In the genomic region with DNA sequence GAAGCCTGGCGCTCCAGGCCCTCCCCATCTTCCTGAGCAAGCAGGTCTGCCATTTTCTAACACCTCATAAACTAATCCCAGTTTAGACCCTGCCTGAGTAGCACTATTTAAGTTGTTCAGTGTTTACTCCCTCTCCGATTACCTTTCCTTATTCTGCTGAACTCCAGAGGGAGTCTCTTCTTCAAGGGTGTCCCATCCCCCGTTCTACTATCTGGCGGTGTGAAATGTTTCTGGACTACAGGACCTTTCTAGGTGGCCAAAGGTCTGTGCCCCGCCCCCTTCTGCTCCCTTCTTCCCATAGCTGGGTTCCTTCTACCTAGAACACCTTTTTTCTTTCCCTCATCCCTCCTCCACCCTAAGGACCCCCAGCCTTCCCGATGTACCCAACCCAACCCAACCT, we compare ENCODE assay signal across 8 mouse cellular contexts. TPM values are rescaled to one million over a fixed set of nuclear protein-coding genes. Genes with fewer than 3 reads are reported as not detected.
A peak's percentile ranks its signal among the peaks of the same experiment; 100 is the strongest.
DNase-seq lines count a peak whose midpoint lies in the region; ATAC-seq and TF ChIP-seq lines count a peak whose summit lies in the region.

No protein-coding gene starts in this region.

- intact Hi-C loops in heart, postnatal 25 days (cut with DNase I): no loop called here

- no peak overlapping the region for H3ac ChIP-seq in myocyte (ENCODE audit: control insufficient read depth, insufficient read length)

- H3K9me3 ChIP-seq in heart, embryonic 16.5 days (replicated peaks; ENCODE audit: control insufficient read depth, low read length): no peaks in the 10 kb centered on the region
- H3K9me3 ChIP-seq in embryonic facial prominence, embryonic 15.5 days (replicated peaks): no peaks in the 10 kb centered on the region
- H3K9me3 ChIP-seq in kidney, embryonic 15.5 days (replicated peaks): no peaks in the 10 kb centered on the region

- peaks cover 7% of the 10 kb centered on the region for H3K4me1 ChIP-seq in heart, embryonic 16.5 days (ENCODE audit: control insufficient read depth, insufficient read depth, low read length)
- H3K4me1 ChIP-seq in embryonic facial prominence, embryonic 15.5 days: peaks cover 44% of the 10 kb centered on the region
- H3K4me1 ChIP-seq in kidney, embryonic 15.5 days: peaks cover 35% of the 10 kb centered on the region

- no peak for TF ChIP-seq POLR2A in myocyte (IDR thresholded peaks at IDR 0.05; ENCODE audit: insufficient read length, low read depth)

- H3K79me2 ChIP-seq in myocyte (ENCODE audit: control insufficient read depth, insufficient read depth): no peaks in the 10 kb centered on the region

- H3K27me3 ChIP-seq in heart, embryonic 16.5 days (ENCODE audit: control insufficient read depth, insufficient read depth, low read length): peaks cover 9% of the 10 kb centered on the region
- peaks cover 28% of the 10 kb centered on the region for H3K27me3 ChIP-seq in embryonic facial prominence, embryonic 15.5 days
- H3K27me3 ChIP-seq in kidney, embryonic 15.5 days: peaks cover 45% of the 10 kb centered on the region
- no peaks in the 10 kb centered on the region for H3K27me3 ChIP-seq in myocyte (ENCODE audit: control insufficient read depth, insufficient read depth, insufficient read length)

- no peaks in the 10 kb centered on the region for H3K36me3 ChIP-seq in heart, embryonic 16.5 days (ENCODE audit: control insufficient read depth, insufficient read depth)
- H3K36me3 ChIP-seq in embryonic facial prominence, embryonic 15.5 days: no peaks in the 10 kb centered on the region
- H3K36me3 ChIP-seq in kidney, embryonic 15.5 days: no peaks in the 10 kb centered on the region
- H3K36me3 ChIP-seq in myocyte (ENCODE audit: control insufficient read depth, insufficient read depth): no peaks in the 10 kb centered on the region

- H3K27ac ChIP-seq in heart, embryonic 16.5 days (ENCODE audit: low read length): no peak overlapping the region
- H3K27ac ChIP-seq in embryonic facial prominence, embryonic 15.5 days (replicated peaks): no peak overlapping the region
- H3K27ac ChIP-seq in kidney, embryonic 15.5 days: no peak overlapping the region

- DNase-seq in heart, postnatal 25 days (ENCODE audit: low spot score): no peak
- no peak for DNase-seq in T-cell, adult 2 months (ENCODE audit: low spot score)
- no peak for DNase-seq in layer of hippocampus, adult 9-11 months

- H3K4me3 ChIP-seq in heart, embryonic 16.5 days (ENCODE audit: low read length): peak overlapping the region; percentile 59
- peak overlapping the region; percentile 54 for H3K4me3 ChIP-seq in embryonic facial prominence, embryonic 15.5 days (replicated peaks)
- H3K4me3 ChIP-seq in kidney, embryonic 15.5 days (replicated peaks): peak overlapping the region; percentile 61
- peak overlapping the region; percentile 55 for H3K4me3 ChIP-seq in myocyte

- peak overlapping the region; percentile 95 for H3K4me2 ChIP-seq in heart, embryonic 16.5 days (ENCODE audit: low read depth, low read length)
- peak overlapping the region; percentile 94 for H3K4me2 ChIP-seq in embryonic facial prominence, embryonic 15.5 days (replicated peaks)
- H3K4me2 ChIP-seq in kidney, embryonic 15.5 days: peak overlapping the region; percentile 100
- H3K4me2 ChIP-seq in myocyte (ENCODE audit: low read depth): peak overlapping the region; percentile 100

- no peak for ATAC-seq in heart, embryonic 16.5 days (replicated peaks; ENCODE audit: extremely low read depth, insufficient read depth, low FRiP score)
- no peak for ATAC-seq in embryonic facial prominence, embryonic 15.5 days (ENCODE audit: insufficient number of reproducible peaks, low FRiP score, low TSS enrichment, low read depth)
- no peak for ATAC-seq in kidney, embryonic 15.5 days (replicated peaks; ENCODE audit: low FRiP score)
- ATAC-seq in granulocyte monocyte progenitor cell, adult 5-6 weeks (replicated peaks; ENCODE audit: poor library complexity, severe bottlenecking): no peak

- 29% methylated on average over 6 of the region's 6 CpGs for WGBS in heart, embryonic 16.5 days
- WGBS in embryonic facial prominence, embryonic 15.5 days: 20% methylated on average over 6 of the region's 6 CpGs
- 14% methylated on average over 6 of the region's 6 CpGs for WGBS in kidney, embryonic 15.5 days

- H3K9ac ChIP-seq in heart, embryonic 16.5 days (ENCODE audit: low read length): no peak overlapping the region
- H3K9ac ChIP-seq in embryonic facial prominence, embryonic 15.5 days: no peak overlapping the region
- peak overlapping the region; percentile 40 for H3K9ac ChIP-seq in kidney, embryonic 15.5 days

TF ChIP-seq in myocyte, 11 proteins besides CTCF, POLR2A, EP300 and RAD21:
- no peak for TF ChIP-seq CEBPB (IDR thresholded peaks at IDR 0.05; ENCODE audit: insufficient read depth, poor library complexity, severe bottlenecking)
- TF ChIP-seq MAX (IDR thresholded peaks at IDR 0.05; ENCODE audit: low read depth): no peak
- no peak for TF ChIP-seq POLR2AphosphoS2 (IDR thresholded peaks at IDR 0.05; ENCODE audit: insufficient read length, low read depth)
- no peak for TF ChIP-seq SRF (IDR thresholded peaks at IDR 0.05; ENCODE audit: control insufficient read depth, insufficient read length, low read depth)
- no peak for TF ChIP-seq MYOG (IDR thresholded peaks at IDR 0.05; ENCODE audit: control insufficient read depth in 1 of 3, insufficient read depth in 1 of 3, insufficient read length in 2 of 3, low read depth in 2 of 3)
- no peak for TF ChIP-seq TCF3 (IDR thresholded peaks at IDR 0.05; ENCODE audit: insufficient read length, low read depth)
- no peak for TF ChIP-seq MYOD1 (IDR thresholded peaks at IDR 0.05; ENCODE audit: control insufficient read depth in 1 of 3, insufficient read length in 2 of 3, low read depth in 2 of 3)
- no peak for TF ChIP-seq USF1 (IDR thresholded peaks at IDR 0.05; ENCODE audit: low read depth)
- no peak for TF ChIP-seq E2F4 (IDR thresholded peaks at IDR 0.05; ENCODE audit: insufficient read depth)
- no peak for TF ChIP-seq TCF12 (IDR thresholded peaks at IDR 0.05; ENCODE audit: insufficient read depth, poor library complexity, severe bottlenecking)
- no peak for TF ChIP-seq REST (IDR thresholded peaks at IDR 0.05; ENCODE audit: insufficient read depth, insufficient read length)

RNA-seq across cellular contexts. Expression of a gene that starts 32.6 kb away (rescaled TPM):
- 17.1 TPM in 2 replicates for polyA plus RNA-seq in heart, embryonic 16.5 days (2015; fragmentation: Nextera tagmentation; extraction: Ambion mirVana)
- 10 to 100 TPM; 26.2 to 37.6 TPM for total RNA-seq in heart, postnatal 25 days (2021)
- 36.1 and 37.6 TPM in 2 replicates for polyA plus RNA-seq in embryonic facial prominence, embryonic 15.5 days (2015; fragmentation: Nextera tagmentation; extraction: Ambion mirVana)
- polyA plus RNA-seq in kidney, embryonic 15.5 days (2015; fragmentation: Nextera tagmentation; extraction: Ambion mirVana): 28.7 and 32.3 TPM in 2 replicates
- 14.7 TPM for polyA plus RNA-seq in myocyte (2012; fragmentation: generic; extraction: Trizol)
- 28.5 and 69.2 TPM in 2 replicates for total RNA-seq in granulocyte monocyte progenitor cell, adult 5-6 weeks (2014; fragmentation: Nextera tagmentation)
- 25.9 and 33.4 TPM in 2 replicates for total RNA-seq in granulocyte monocyte progenitor cell, adult 5-6 weeks (2017)

RNA-seq across cellular contexts. Expression of a gene that starts 36.0 kb away (rescaled TPM):
- 7.2 and 8.4 TPM in 2 replicates for polyA plus RNA-seq in heart, embryonic 16.5 days (2015; fragmentation: Nextera tagmentation; extraction: Ambion mirVana)
- total RNA-seq in heart, postnatal 25 days (2021): 1 to 10 TPM; 4.5 to 6.8 TPM
- polyA plus RNA-seq in embryonic facial prominence, embryonic 15.5 days (2015; fragmentation: Nextera tagmentation; extraction: Ambion mirVana): 36.8 and 44.3 TPM in 2 replicates
- 14.0 and 14.9 TPM in 2 replicates for polyA plus RNA-seq in kidney, embryonic 15.5 days (2015; fragmentation: Nextera tagmentation; extraction: Ambion mirVana)
- 97.3 TPM for polyA plus RNA-seq in myocyte (2012; fragmentation: generic; extraction: Trizol)
- 1.1 and 2.2 TPM in 2 replicates for total RNA-seq in granulocyte monocyte progenitor cell, adult 5-6 weeks (2014; fragmentation: Nextera tagmentation)
- 0.69 TPM in 1 of 2 replicates, not detected in the other for total RNA-seq in granulocyte monocyte progenitor cell, adult 5-6 weeks (2017)
